ENCODE assay signal across 8 mouse cellular contexts in genomic region chr4:136283783-136284182, GRCm38 (mm10). TPM values are rescaled to one million over a fixed set of nuclear protein-coding genes. Genes with fewer than 3 reads are reported as not detected.
A peak's percentile ranks its signal among the peaks of the same experiment; 100 is the strongest.
DNase-seq lines count a peak whose midpoint lies in the region; TF ChIP-seq lines count a peak whose summit lies in the region.

No protein-coding gene starts in this region.

- peak overlapping the region; percentile 80 for H3K4me2 ChIP-seq in myocyte (ENCODE audit: low read depth)

- H3K27me3 ChIP-seq in hindbrain, embryonic 10.5 days (ENCODE audit: insufficient read depth, poor library complexity, severe bottlenecking) = peaks cover 15% of the 10 kb centered on the region
- H3K27me3 ChIP-seq in myocyte (ENCODE audit: control insufficient read depth, insufficient read depth, insufficient read length) = peaks cover 4% of the 10 kb centered on the region

- H3K79me2 ChIP-seq in myocyte (ENCODE audit: control insufficient read depth, insufficient read depth) = peaks cover 17% of the 10 kb centered on the region

- TF ChIP-seq POLR2A in cortical plate, adult 2 months (IDR thresholded peaks at IDR 0.05; ENCODE audit: extremely low read depth, insufficient read depth, low read length) = peak; percentile 33; the same call in 1 of the 2 replicates
- no peak for TF ChIP-seq POLR2A in myocyte (IDR thresholded peaks at IDR 0.05; ENCODE audit: insufficient read length, low read depth)

- intact Hi-C loops in left cerebral cortex, adult 2 months (cut with DNase I) = no loop called here

- no peak overlapping the region; the same call in 1 of the 2 replicates for H3K4me3 ChIP-seq in left cerebral cortex, adult 2 months
- no peak overlapping the region for H3K4me3 ChIP-seq in cortical plate, adult 2 months (ENCODE audit: insufficient read depth, low read length)
- no peak overlapping the region for H3K4me3 ChIP-seq in hindbrain, embryonic 10.5 days
- no peak overlapping the region for H3K4me3 ChIP-seq in myocyte

- H3K9me3 ChIP-seq in hindbrain, embryonic 10.5 days = peaks cover 11% of the 10 kb centered on the region

- H3K36me3 ChIP-seq in hindbrain, embryonic 10.5 days = peaks cover 18% of the 10 kb centered on the region
- peaks cover 9% of the 10 kb centered on the region for H3K36me3 ChIP-seq in myocyte (ENCODE audit: control insufficient read depth, insufficient read depth)

- TF ChIP-seq CTCF in left cerebral cortex, adult 2 months (IDR thresholded peaks at IDR 0.05) = no peak
- TF ChIP-seq CTCF in cortical plate, adult 2 months (IDR thresholded peaks at IDR 0.05; ENCODE audit: extremely low read depth, insufficient read depth, low read length) = no peak

- peak overlapping the region; percentile 96 for H3K27ac ChIP-seq in left cerebral cortex, adult 2 months
- no peak overlapping the region for H3K27ac ChIP-seq in cortical plate, adult 2 months (ENCODE audit: insufficient read depth, low read length)
- peak overlapping the region; percentile 89 for H3K27ac ChIP-seq in hindbrain, embryonic 10.5 days

- H3ac ChIP-seq in myocyte (ENCODE audit: control insufficient read depth, insufficient read length) = no peak overlapping the region

- peaks cover 7% of the 10 kb centered on the region for H3K4me1 ChIP-seq in cortical plate, adult 2 months (ENCODE audit: control insufficient read depth, insufficient read depth, low read length)
- H3K4me1 ChIP-seq in hindbrain, embryonic 10.5 days (replicated peaks) = peaks cover 57% of the 10 kb centered on the region

- DNase-seq in left cerebral cortex, adult 2 months (ENCODE audit: extremely low spot score in 1 of 2, low spot score in 2 of 2) = no peak
- DNase-seq in left cerebral cortex, adult 11 months (ENCODE audit: low spot score) = no peak
- no peak for DNase-seq in hindbrain, embryonic 10.5 days (ENCODE audit: low spot score)
- DNase-seq in adrenal gland, postnatal 10 days = no peak
- no peak for DNase-seq in layer of hippocampus, adult 9-10 months (ENCODE audit: low spot score)
- DNase-seq in spleen, postnatal 36 days (ENCODE audit: low spot score in 2 of 2) = no peak

- WGBS in hindbrain, embryonic 10.5 days = 20% methylated on average over 2 of the region's 2 CpGs

TF ChIP-seq in myocyte, 11 proteins besides CTCF, POLR2A, EP300 and RAD21:
- TF ChIP-seq TCF3 (IDR thresholded peaks at IDR 0.05; ENCODE audit: insufficient read length, low read depth) (no peak), USF1 (IDR thresholded peaks at IDR 0.05; ENCODE audit: low read depth) (no peak), SRF (IDR thresholded peaks at IDR 0.05; ENCODE audit: control insufficient read depth, insufficient read length, low read depth) (no peak), MYOG (IDR thresholded peaks at IDR 0.05; ENCODE audit: control insufficient read depth in 1 of 3, insufficient read depth in 1 of 3, insufficient read length in 2 of 3, low read depth in 2 of 3) (no peak), MAX (IDR thresholded peaks at IDR 0.05; ENCODE audit: low read depth) (no peak), TCF12 (IDR thresholded peaks at IDR 0.05; ENCODE audit: insufficient read depth, poor library complexity, severe bottlenecking) (no peak), CEBPB (IDR thresholded peaks at IDR 0.05; ENCODE audit: insufficient read depth, poor library complexity, severe bottlenecking) (no peak), E2F4 (IDR thresholded peaks at IDR 0.05; ENCODE audit: insufficient read depth) (no peak)

RNA-seq across cellular contexts. Expression of gene Zfp46, which starts 0.7 kb away (rescaled TPM):
- 10 to 100 TPM; 53.5 to 54.9 TPM for total RNA-seq in left cerebral cortex, adult 2 months (2021)
- 61.6 and 72.2 TPM in 2 replicates for polyA plus RNA-seq in cortical plate, adult 2 months (2012; rRNA removed)
- polyA plus RNA-seq in hindbrain, embryonic 10.5 days (2016; fragmentation: Nextera tagmentation; extraction: Ambion mirVana) = 24.6 and 29.0 TPM in 2 replicates
- 9.4 TPM for polyA plus RNA-seq in myocyte (2012; fragmentation: generic; extraction: Trizol)
- 10 to 100 TPM; 23.3 to 33.0 TPM for total RNA-seq in adrenal gland, postnatal 10 days (2021)

RNA-seq across cellular contexts. Expression of gene Hnrnpr, which starts 27.0 kb away (rescaled TPM):
- total RNA-seq in left cerebral cortex, adult 2 months (2021) = 10 to 100 TPM; 76.4 to 79.1 TPM
- polyA plus RNA-seq in cortical plate, adult 2 months (2012; rRNA removed) = 59.9 and 60.2 TPM in 2 replicates
- 197 and 217 TPM in 2 replicates for polyA plus RNA-seq in hindbrain, embryonic 10.5 days (2016; fragmentation: Nextera tagmentation; extraction: Ambion mirVana)
- polyA plus RNA-seq in myocyte (2012; fragmentation: generic; extraction: Trizol) = 25.1 TPM
- 10 to 100 TPM; 67.4 to 94.7 TPM for total RNA-seq in adrenal gland, postnatal 10 days (2021)

RNA-seq across cellular contexts. Expression of gene Tcea3, which starts 36.3 kb away (rescaled TPM):
- under 1 TPM; 0.68 to 0.93 TPM for total RNA-seq in left cerebral cortex, adult 2 months (2021)
- polyA plus RNA-seq in cortical plate, adult 2 months (2012; rRNA removed) = 0.53 and 0.92 TPM in 2 replicates
- polyA plus RNA-seq in hindbrain, embryonic 10.5 days (2016; fragmentation: Nextera tagmentation; extraction: Ambion mirVana) = 1.3 and 2.2 TPM in 2 replicates
- 5.5 TPM for polyA plus RNA-seq in myocyte (2012; fragmentation: generic; extraction: Trizol)
- total RNA-seq in adrenal gland, postnatal 10 days (2021) = 10 to 100 TPM; 15.1 to 22.7 TPM
